Mouse (Mus musculus): ENCODE data around the gene Pklr. TPM values are rescaled to one million over a fixed set of nuclear protein-coding genes. Genes with fewer than 3 reads are reported as not detected.

Gene Pklr
- polyA plus RNA-seq (2012; fragmentation: generic; extraction: Trizol), result not detected
- long read RNA-seq, experiment 1, result 0 reads
- long read RNA-seq, experiment 2, result 0 reads

GRCm38 (mm10) chr3:89135958-89136357 lies at the start of gene Pklr:
Pklr (plus strand) TSS chr3:89136142.
- H3K79me3 ChIP-seq (ENCODE audit: low read depth), result no peaks in the 10 kb centered on the region
- no peaks in the 10 kb centered on the region for H3K79me2 ChIP-seq (ENCODE audit: control insufficient read depth, insufficient read depth)
- H3ac ChIP-seq (ENCODE audit: control insufficient read depth, insufficient read length, low read depth), result no peak within 1 kb of the TSS
- H3K27me3 ChIP-seq (ENCODE audit: control insufficient read depth, insufficient read depth, insufficient read length), result peaks cover 72% of the 10 kb centered on the region
- H3K36me3 ChIP-seq (ENCODE audit: control insufficient read depth, insufficient read depth), result no peaks in the 10 kb centered on the region
- H3K4me3 ChIP-seq (ENCODE audit: insufficient read depth, poor library complexity, severe bottlenecking), result no peak within 1 kb of the TSS
- TF ChIP-seq CEBPB (IDR thresholded peaks at IDR 0.05; ENCODE audit: low read depth), result no peak
- no peak for TF ChIP-seq MAX (IDR thresholded peaks at IDR 0.05)
- TF ChIP-seq USF1 (IDR thresholded peaks at IDR 0.05; ENCODE audit: low read depth), result no peak
- no peak for TF ChIP-seq MYOD1 (IDR thresholded peaks at IDR 0.05; ENCODE audit: control insufficient read depth, insufficient read length, low read depth)
- no peak for TF ChIP-seq CTCF (IDR thresholded peaks at IDR 0.05; ENCODE audit: control insufficient read depth, insufficient read depth, insufficient read length)
- TF ChIP-seq MYOG (IDR thresholded peaks at IDR 0.05; ENCODE audit: control insufficient read depth, extremely low read depth, insufficient read length), result no peak
- no peak for TF ChIP-seq FOSL1 (IDR thresholded peaks at IDR 0.05; ENCODE audit: insufficient read depth, low read length, poor library complexity, severe bottlenecking)

GRCm38 (mm10) chr3:89087338-89088110 lies 48.4 kb upstream of the Pklr start:
- Histone ChIP-seq H3K79me2 (ENCODE audit: control insufficient read depth, insufficient read depth) (no peaks in the 10 kb centered on the region), H3ac (ENCODE audit: control insufficient read depth, insufficient read length, low read depth) (no peak overlapping the region), H3K27me3 (ENCODE audit: control insufficient read depth, insufficient read depth, insufficient read length) (no peaks in the 10 kb centered on the region), H3K36me3 (ENCODE audit: control insufficient read depth, insufficient read depth) (no peaks in the 10 kb centered on the region), H3K4me3 (ENCODE audit: insufficient read depth, poor library complexity, severe bottlenecking) (no peak overlapping the region), H3K79me3 (ENCODE audit: low read depth) (no peaks in the 10 kb centered on the region)
- TF ChIP-seq MAX (IDR thresholded peaks at IDR 0.05), result peak; percentile 28
- no peak for TF ChIP-seq CTCF (IDR thresholded peaks at IDR 0.05; ENCODE audit: control insufficient read depth, insufficient read depth, insufficient read length)

GRCm38 (mm10) chr3:89088974-89089373 lies 47.0 kb upstream of the Pklr start:
- H3K79me3 ChIP-seq (ENCODE audit: low read depth), result no peaks in the 10 kb centered on the region
- peaks cover 3% of the 10 kb centered on the region for H3K36me3 ChIP-seq (ENCODE audit: control insufficient read depth, insufficient read depth)
- TF ChIP-seq CEBPB (IDR thresholded peaks at IDR 0.05; ENCODE audit: low read depth) (no peak), MAX (IDR thresholded peaks at IDR 0.05) (no peak), FOSL1 (IDR thresholded peaks at IDR 0.05; ENCODE audit: insufficient read depth, low read length, poor library complexity, severe bottlenecking) (no peak), USF1 (IDR thresholded peaks at IDR 0.05; ENCODE audit: low read depth) (no peak), MYOG (IDR thresholded peaks at IDR 0.05; ENCODE audit: control insufficient read depth, extremely low read depth, insufficient read length) (no peak), MYOD1 (IDR thresholded peaks at IDR 0.05; ENCODE audit: control insufficient read depth, insufficient read length, low read depth) (no peak), CTCF (IDR thresholded peaks at IDR 0.05; ENCODE audit: control insufficient read depth, insufficient read depth, insufficient read length) (no peak)
- H3K27me3 ChIP-seq (ENCODE audit: control insufficient read depth, insufficient read depth, insufficient read length), result no peaks in the 10 kb centered on the region
- no peak overlapping the region for H3K4me3 ChIP-seq (ENCODE audit: insufficient read depth, poor library complexity, severe bottlenecking)
- no peak overlapping the region for H3ac ChIP-seq (ENCODE audit: control insufficient read depth, insufficient read length, low read depth)
- no peaks in the 10 kb centered on the region for H3K79me2 ChIP-seq (ENCODE audit: control insufficient read depth, insufficient read depth)

- Histone ChIP-seq H3K27me3 (ENCODE audit: control insufficient read depth, insufficient read depth, insufficient read length) (no peaks in the 10 kb centered on the region), H3K79me2 (ENCODE audit: control insufficient read depth, insufficient read depth) (no peaks in the 10 kb centered on the region), H3K79me3 (ENCODE audit: low read depth) (no peaks in the 10 kb centered on the region), H3ac (ENCODE audit: control insufficient read depth, insufficient read length, low read depth) (peak overlapping the region; percentile 78), H3K36me3 (ENCODE audit: control insufficient read depth, insufficient read depth) (peaks cover 12% of the 10 kb centered on the region), H3K4me3 (ENCODE audit: insufficient read depth, poor library complexity, severe bottlenecking) (peak overlapping the region; percentile 38)
- TF ChIP-seq MYOD1 (IDR thresholded peaks at IDR 0.05; ENCODE audit: control insufficient read depth, insufficient read length, low read depth) (no peak), MAX (IDR thresholded peaks at IDR 0.05) (peak; percentile 55), USF1 (IDR thresholded peaks at IDR 0.05; ENCODE audit: low read depth) (peak; percentile 97), CEBPB (IDR thresholded peaks at IDR 0.05; ENCODE audit: low read depth) (no peak), FOSL1 (IDR thresholded peaks at IDR 0.05; ENCODE audit: insufficient read depth, low read length, poor library complexity, severe bottlenecking) (no peak)
Observed at GRCm38 (mm10) chr3:89089882-89090591, 45.9 kb upstream of the Pklr start.

- Histone ChIP-seq H3K4me3 (ENCODE audit: insufficient read depth, poor library complexity, severe bottlenecking) (peak overlapping the region; percentile 38), H3K36me3 (ENCODE audit: control insufficient read depth, insufficient read depth) (peaks cover 19% of the 10 kb centered on the region), H3K79me2 (ENCODE audit: control insufficient read depth, insufficient read depth) (no peaks in the 10 kb centered on the region), H3ac (ENCODE audit: control insufficient read depth, insufficient read length, low read depth) (peak overlapping the region; percentile 78), H3K79me3 (ENCODE audit: low read depth) (no peaks in the 10 kb centered on the region), H3K27me3 (ENCODE audit: control insufficient read depth, insufficient read depth, insufficient read length) (no peaks in the 10 kb centered on the region)
- peak; percentile 88 for TF ChIP-seq CTCF (IDR thresholded peaks at IDR 0.05; ENCODE audit: control insufficient read depth, insufficient read depth, insufficient read length)
- peak; percentile 99 for TF ChIP-seq MYOD1 (IDR thresholded peaks at IDR 0.05; ENCODE audit: control insufficient read depth, insufficient read length, low read depth)
- TF ChIP-seq MYOG (IDR thresholded peaks at IDR 0.05; ENCODE audit: control insufficient read depth, extremely low read depth, insufficient read length), result no peak
Observed at GRCm38 (mm10) chr3:89090694-89091655, 45.0 kb upstream of the Pklr start.
